15 mouse cellular contexts compared by ENCODE assay signal in the genomic region with DNA sequence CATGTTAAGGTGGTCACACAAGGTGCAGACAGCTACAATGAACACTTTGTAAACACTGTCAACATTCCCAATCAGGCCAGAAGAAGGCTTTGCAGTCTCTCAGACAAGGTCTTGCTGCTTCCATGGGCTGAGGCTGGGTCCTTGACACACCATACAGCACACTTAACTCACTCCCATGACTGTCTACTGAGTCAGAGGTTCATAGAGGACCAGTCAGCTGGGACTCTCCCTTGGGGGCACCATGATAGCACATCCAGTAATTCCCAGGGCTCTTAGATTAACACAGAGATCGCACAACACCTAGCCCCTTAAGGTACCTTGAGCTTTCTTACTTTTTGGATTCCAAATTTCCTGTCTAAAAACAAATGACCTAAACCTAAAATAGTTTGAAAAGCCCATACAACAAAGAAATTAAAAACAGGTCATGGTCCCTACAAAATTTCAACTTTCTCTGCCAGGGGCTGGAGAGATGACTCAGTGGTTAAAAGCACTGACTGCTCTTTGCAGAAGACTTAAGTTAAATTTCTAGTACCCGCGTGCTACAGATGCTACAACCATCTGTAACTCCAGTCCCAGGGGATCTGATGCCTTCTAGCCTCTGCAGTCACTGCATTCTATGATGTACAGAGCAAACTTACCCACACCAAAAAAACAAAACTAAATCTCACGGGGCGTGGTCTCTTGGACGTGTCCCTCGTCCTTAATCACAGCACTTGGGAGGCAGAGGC. TPM values are rescaled to one million over a fixed set of nuclear protein-coding genes. Genes with fewer than 3 reads are reported as not detected.
DNase-seq lines count a peak whose midpoint lies in the region.
"Had no signal": no experiment of that assay in that cellular context is flagged by ENCODE, and none has a peak within 500 bp of the region (broad histone marks: within the 10 kb centered on the region; RNA-seq: fewer than 3 reads in every experiment).

No protein-coding gene starts in this region.

- DNase-seq in adrenal gland, postnatal 36 days, result peak; percentile 46 to 55
- no peak for DNase-seq in adrenal gland, adult 18-20 months (ENCODE audit: low spot score in 2 of 2)
- peak; percentile 1 for DNase-seq in thymus, postnatal 14 days
- DNase-seq in thymus, postnatal 25 days, result no peak
- DNase-seq in testis, postnatal 10 days (ENCODE audit: low spot score), result peak; percentile 35
- no peak for DNase-seq in cerebellum, postnatal 25 days
- DNase-seq: B cell, adult 2 months; cerebellum, adult 11-12 months; cerebellum, adult 9-11 months; forebrain, postnatal 0 days; gastrocnemius, adult 2 months; gastrocnemius, postnatal 25 days; heart, postnatal 4 days had no signal

RNA-seq across cellular contexts. Expression of gene Rfng, which starts 10.4 kb away (rescaled TPM):
- 10 to 100 TPM; 19.2 to 19.7 TPM for total RNA-seq in adrenal gland, postnatal 36 days (2021)
- total RNA-seq in adrenal gland, adult 18-20 months (2021), result 10 to 100 TPM; 18.5 to 19.4 TPM

RNA-seq across cellular contexts. Expression of gene Gps1, which starts 10.4 kb away (rescaled TPM):
- 100 to 1,000 TPM; 139 to 142 TPM for total RNA-seq in adrenal gland, postnatal 36 days (2021)
- 100 to 1,000 TPM; 118 to 138 TPM for total RNA-seq in adrenal gland, adult 18-20 months (2021)

RNA-seq across cellular contexts. Expression of gene Hmga1b, which starts 11.0 kb away (rescaled TPM):
- total RNA-seq in adrenal gland, postnatal 36 days (2021), result 10 to 100 TPM in 1 of 2 experiments, 1 to 10 TPM in 1; 6.0 to 13.1 TPM
- total RNA-seq in adrenal gland, adult 18-20 months (2021), result 10 to 100 TPM; 10.1 to 14.6 TPM

RNA-seq across cellular contexts. Expression of gene Dus1l, which starts 22.6 kb away (rescaled TPM):
- 10 to 100 TPM; 57.2 to 59.6 TPM for total RNA-seq in adrenal gland, postnatal 36 days (2021)
- 10 to 100 TPM; 47.8 to 57.2 TPM for total RNA-seq in adrenal gland, adult 18-20 months (2021)

RNA-seq across cellular contexts. Expression of gene Cbr2, which starts 41.7 kb away (rescaled TPM):
- total RNA-seq in adrenal gland, postnatal 36 days (2021), result 1 to 10 TPM; 5.0 to 7.8 TPM
- 10 to 100 TPM in 1 of 2 experiments, 1 to 10 TPM in 1; 6.4 to 14.9 TPM for total RNA-seq in adrenal gland, adult 18-20 months (2021)
- total RNA-seq: granulocyte monocyte progenitor cell, adult 5-6 weeks; MEL had no signal

Comparison
In these comparisons a context has a peak if more than half of its experiments do, and no peak if none do; other contexts are left out.
1. DNase-seq: peak in adrenal gland, postnatal 36 days (2 of 2), thymus, postnatal 14 days (single experiment) and testis, postnatal 10 days (single experiment); none in adrenal gland, adult 18-20 months (0 of 2), thymus, postnatal 25 days (single experiment) and cerebellum, postnatal 25 days (0 of 2).